Mouse (Mus musculus): ENCODE results near the gene Rps2.

GRCm38 (mm10) chr17:24757394-24757793 is 39.5 kb downstream of the Rps2 start:
- TF ChIP-seq CTCF (IDR thresholded peaks at IDR 0.05; ENCODE audit: borderline replicate concordance, insufficient read depth, low read length) (no peak), POLR2A (IDR thresholded peaks at IDR 0.05; ENCODE audit: low read depth, low read length) (no peak)

Measured in embryonic fibroblast, embryonic 13.5 days (primary cell).